Mouse (Mus musculus): ENCODE results near the gene Olfr658. TPM values are rescaled to one million over a fixed set of nuclear protein-coding genes. Genes with fewer than 3 reads are reported as not detected.

Olfr658 gene
- not detected in 2 replicates for polyA plus RNA-seq (2016; fragmentation: Nextera tagmentation; extraction: Ambion mirVana)

GRCm38 (mm10) chr7:104646841-104647482 is at the start of gene Olfr658:
Gene Olfr658 (minus strand): TSS chr7:104647305.
- no peaks in the 10 kb centered on the region for H3K27me3 ChIP-seq (ENCODE audit: low read depth, poor library complexity, severe bottlenecking)
- no peaks in the 10 kb centered on the region for H3K9me3 ChIP-seq (replicated peaks)
- H3K4me1 ChIP-seq = no peaks in the 10 kb centered on the region
- peak; percentile 65 for DNase-seq (ENCODE audit: low spot score)
- H3K36me3 ChIP-seq = no peaks in the 10 kb centered on the region
- H3K4me3 ChIP-seq = peak within 1 kb of the TSS; percentile 49
- 35% methylated on average over 22 of the region's 22 CpGs for WGBS
- peak within 1 kb of the TSS; percentile 49; the same call in 1 of the 2 replicates for H3K27ac ChIP-seq (replicated peaks)

- no peak for DNase-seq (ENCODE audit: low spot score)
- Histone ChIP-seq H3K4me3 (no peak within 1 kb of the TSS), H3K27ac (replicated peaks) (no peak within 1 kb of the TSS), H3K9me3 (replicated peaks) (no peaks in the 10 kb centered on the region), H3K4me1 (no peaks in the 10 kb centered on the region), H3K36me3 (no peaks in the 10 kb centered on the region), H3K27me3 (ENCODE audit: low read depth, poor library complexity, severe bottlenecking) (no peaks in the 10 kb centered on the region)
- WGBS = 91% methylated on average over 2 of the region's 2 CpGs
Observed at GRCm38 (mm10) chr7:104686201-104686600, 39.1 kb upstream of the Olfr658 start, which contains the start of gene Olfr661. Gene Olfr661 (plus strand): TSS chr7:104686501.

- no peaks in the 10 kb centered on the region for H3K4me1 ChIP-seq
- no peak for DNase-seq (ENCODE audit: low spot score)
- no peak within 1 kb of the TSS for H3K27ac ChIP-seq (replicated peaks)
- WGBS = 86% methylated on average over 3 of the region's 3 CpGs
- H3K4me3 ChIP-seq = no peak within 1 kb of the TSS
- no peaks in the 10 kb centered on the region for H3K27me3 ChIP-seq (ENCODE audit: low read depth, poor library complexity, severe bottlenecking)
- no peaks in the 10 kb centered on the region for H3K36me3 ChIP-seq
- H3K9me3 ChIP-seq (replicated peaks) = no peaks in the 10 kb centered on the region
Observed at GRCm38 (mm10) chr7:104666453-104666852, 19.3 kb upstream of the Olfr658 start, which contains the start of gene Olfr659. Gene Olfr659 (plus strand): TSS chr7:104666753.

- no peaks in the 10 kb centered on the region for H3K36me3 ChIP-seq
- DNase-seq (ENCODE audit: low spot score) = no peak
- H3K9me3 ChIP-seq (replicated peaks) = no peaks in the 10 kb centered on the region
- no peaks in the 10 kb centered on the region for H3K27me3 ChIP-seq (ENCODE audit: low read depth, poor library complexity, severe bottlenecking)
- no peak within 1 kb of the TSS for H3K27ac ChIP-seq (replicated peaks)
- H3K4me3 ChIP-seq = no peak within 1 kb of the TSS
- no peaks in the 10 kb centered on the region for H3K4me1 ChIP-seq
Observed at GRCm38 (mm10) chr7:104624494-104624893, 22.6 kb downstream of the Olfr658 start, which contains the start of gene Olfr657. Gene Olfr657 (plus strand): TSS chr7:104624794.

GRCm38 (mm10) chr7:104613655-104614054 is 33.5 kb downstream of the Olfr658 start, which contains the start of gene Olfr656:
Gene Olfr656 (plus strand): TSS chr7:104613955.
- no peak within 1 kb of the TSS for H3K4me3 ChIP-seq
- 74% methylated on average over 4 of the region's 4 CpGs for WGBS
- no peak for DNase-seq (ENCODE audit: low spot score)
- H3K4me1 ChIP-seq = no peaks in the 10 kb centered on the region
- no peaks in the 10 kb centered on the region for H3K9me3 ChIP-seq (replicated peaks)
- no peak within 1 kb of the TSS for H3K27ac ChIP-seq (replicated peaks)
- H3K27me3 ChIP-seq (ENCODE audit: low read depth, poor library complexity, severe bottlenecking) = no peaks in the 10 kb centered on the region
- no peaks in the 10 kb centered on the region for H3K36me3 ChIP-seq

- Histone ChIP-seq H3K4me1 (no peaks in the 10 kb centered on the region), H3K9me3 (replicated peaks) (no peaks in the 10 kb centered on the region), H3K27me3 (ENCODE audit: low read depth, poor library complexity, severe bottlenecking) (no peaks in the 10 kb centered on the region), H3K4me3 (no peak overlapping the region), H3K27ac (replicated peaks) (no peak overlapping the region), H3K36me3 (no peaks in the 10 kb centered on the region)
- DNase-seq (ENCODE audit: low spot score) = no peak
Observed at GRCm38 (mm10) chr7:104604727-104605126, 42.4 kb downstream of the Olfr658 start.

GRCm38 (mm10) chr7:104603173-104603572 is 43.9 kb downstream of the Olfr658 start:
- DNase-seq (ENCODE audit: low spot score) = peak; percentile 33
- WGBS = 7% methylated on average over 3 of the region's 3 CpGs
- H3K36me3 ChIP-seq = no peaks in the 10 kb centered on the region
- no peak overlapping the region for H3K27ac ChIP-seq (replicated peaks)
- H3K4me3 ChIP-seq = no peak overlapping the region
- H3K9me3 ChIP-seq (replicated peaks) = no peaks in the 10 kb centered on the region
- H3K4me1 ChIP-seq = no peaks in the 10 kb centered on the region
- no peaks in the 10 kb centered on the region for H3K27me3 ChIP-seq (ENCODE audit: low read depth, poor library complexity, severe bottlenecking)

GRCm38 (mm10) chr7:104601679-104602078 is 45.4 kb downstream of the Olfr658 start, which contains the start of gene Olfr655:
Gene Olfr655 (minus strand): TSS chr7:104601779.
- H3K9me3 ChIP-seq (replicated peaks) = no peaks in the 10 kb centered on the region
- H3K27ac ChIP-seq (replicated peaks) = no peak within 1 kb of the TSS
- no peak for DNase-seq (ENCODE audit: low spot score)
- WGBS = 92% methylated on average over 2 of the region's 2 CpGs
- H3K27me3 ChIP-seq (ENCODE audit: low read depth, poor library complexity, severe bottlenecking) = no peaks in the 10 kb centered on the region
- no peaks in the 10 kb centered on the region for H3K4me1 ChIP-seq
- no peaks in the 10 kb centered on the region for H3K36me3 ChIP-seq
- no peak within 1 kb of the TSS for H3K4me3 ChIP-seq

Other genes with a start within 250 kb of the Olfr658 start
- gene Trim30c, start 246.5 kb downstream of the Olfr658 start, polyA plus RNA-seq (2016; fragmentation: Nextera tagmentation; extraction: Ambion mirVana) = not detected in 2 replicates
- 0.30 and 0.51 TPM in 2 replicates for gene Trim30a, start 182.1 kb downstream of the Olfr658 start, polyA plus RNA-seq (2016; fragmentation: Nextera tagmentation; extraction: Ambion mirVana)
- 0.12 and 0.35 TPM in 2 replicates for gene Trim30d, start 139.5 kb downstream of the Olfr658 start, polyA plus RNA-seq (2016; fragmentation: Nextera tagmentation; extraction: Ambion mirVana)
- not detected in 2 replicates for gene Olfr651, start 97.2 kb downstream of the Olfr658 start, polyA plus RNA-seq (2016; fragmentation: Nextera tagmentation; extraction: Ambion mirVana)
- not detected in 2 replicates for gene Olfr652, start 86.4 kb downstream of the Olfr658 start, polyA plus RNA-seq (2016; fragmentation: Nextera tagmentation; extraction: Ambion mirVana)
- not detected in 2 replicates for gene Olfr653, start 70.0 kb downstream of the Olfr658 start, polyA plus RNA-seq (2016; fragmentation: Nextera tagmentation; extraction: Ambion mirVana)
- not detected in 2 replicates for gene Olfr654, start 60.3 kb downstream of the Olfr658 start, polyA plus RNA-seq (2016; fragmentation: Nextera tagmentation; extraction: Ambion mirVana)
- 0.10 TPM in 1 of 2 replicates, not detected in the other for gene Olfr655, start 45.5 kb downstream of the Olfr658 start, polyA plus RNA-seq (2016; fragmentation: Nextera tagmentation; extraction: Ambion mirVana)
- gene Olfr656, start 33.4 kb downstream of the Olfr658 start, polyA plus RNA-seq (2016; fragmentation: Nextera tagmentation; extraction: Ambion mirVana) = not detected in 2 replicates
- gene Olfr657, start 22.5 kb downstream of the Olfr658 start, polyA plus RNA-seq (2016; fragmentation: Nextera tagmentation; extraction: Ambion mirVana) = not detected in 2 replicates
- not detected in 2 replicates for gene Olfr659, start 19.4 kb upstream of the Olfr658 start, polyA plus RNA-seq (2016; fragmentation: Nextera tagmentation; extraction: Ambion mirVana)
- gene Olfr661, start 39.2 kb upstream of the Olfr658 start, polyA plus RNA-seq (2016; fragmentation: Nextera tagmentation; extraction: Ambion mirVana) = not detected in 2 replicates
- gene Usp17le, start 130.2 kb upstream of the Olfr658 start, polyA plus RNA-seq (2016; fragmentation: Nextera tagmentation; extraction: Ambion mirVana) = not detected in 2 replicates
- gene Usp17lb, start 195.3 kb upstream of the Olfr658 start, polyA plus RNA-seq (2016; fragmentation: Nextera tagmentation; extraction: Ambion mirVana) = not detected in 2 replicates
- gene Usp17la, start 209.7 kb upstream of the Olfr658 start, polyA plus RNA-seq (2016; fragmentation: Nextera tagmentation; extraction: Ambion mirVana) = not detected in 2 replicates
- gene Olfr665, start 230.7 kb upstream of the Olfr658 start, polyA plus RNA-seq (2016; fragmentation: Nextera tagmentation; extraction: Ambion mirVana) = not detected in 2 replicates
- gene Olfr666, start 248.6 kb upstream of the Olfr658 start, polyA plus RNA-seq (2016; fragmentation: Nextera tagmentation; extraction: Ambion mirVana) = not detected in 2 replicates

Measured in midbrain, embryonic 10.5 days (tissue).